Mouse (Mus musculus): ENCODE data around the gene Cercam. TPM values are rescaled to one million over a fixed set of nuclear protein-coding genes. Genes with fewer than 3 reads are reported as not detected.

Gene Cercam
- polyA plus RNA-seq, 1 experiment: 39.2 TPM

DNA sequence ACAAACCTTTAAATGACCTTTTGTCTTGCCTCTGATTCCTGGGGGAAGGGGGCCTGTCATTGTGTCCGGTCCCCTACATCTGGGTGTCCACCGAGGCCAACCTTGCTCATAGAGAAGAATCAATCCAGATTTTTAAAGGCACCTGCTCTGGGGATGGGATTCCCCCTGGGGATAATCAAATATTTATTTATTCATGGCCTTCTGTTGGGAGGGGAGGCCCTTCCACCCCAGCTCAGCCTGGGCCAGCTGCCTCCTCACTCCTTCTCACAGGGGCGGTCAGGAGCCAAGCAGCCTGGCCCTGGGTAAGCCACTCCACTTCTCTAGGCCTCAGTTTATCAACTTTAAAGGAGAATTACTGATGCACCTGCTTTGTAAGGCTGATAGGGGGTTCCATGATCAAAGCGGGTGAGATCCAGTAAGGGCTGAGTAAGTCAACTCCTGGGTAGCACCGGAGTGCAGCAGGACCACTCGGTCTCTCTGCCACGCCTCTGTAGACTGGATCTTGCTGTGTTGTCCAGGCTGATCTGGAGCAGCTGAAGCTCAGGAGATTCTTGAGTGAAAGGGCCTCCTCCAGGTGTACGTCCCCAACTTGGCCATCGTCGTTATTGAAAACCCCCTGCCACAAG is 13.3 kb upstream of the Cercam start:
- no peak for TF ChIP-seq POLR2A (IDR thresholded peaks at IDR 0.05; ENCODE audit: borderline replicate concordance, extremely low read depth, insufficient read depth, insufficient read length, poor library complexity, severe bottlenecking)
- no peak for TF ChIP-seq CTCF (IDR thresholded peaks at IDR 0.05; ENCODE audit: borderline replicate concordance, extremely low read depth, insufficient read depth, insufficient read length)
- no peak for DNase-seq (ENCODE audit: low read depth)

DNA sequence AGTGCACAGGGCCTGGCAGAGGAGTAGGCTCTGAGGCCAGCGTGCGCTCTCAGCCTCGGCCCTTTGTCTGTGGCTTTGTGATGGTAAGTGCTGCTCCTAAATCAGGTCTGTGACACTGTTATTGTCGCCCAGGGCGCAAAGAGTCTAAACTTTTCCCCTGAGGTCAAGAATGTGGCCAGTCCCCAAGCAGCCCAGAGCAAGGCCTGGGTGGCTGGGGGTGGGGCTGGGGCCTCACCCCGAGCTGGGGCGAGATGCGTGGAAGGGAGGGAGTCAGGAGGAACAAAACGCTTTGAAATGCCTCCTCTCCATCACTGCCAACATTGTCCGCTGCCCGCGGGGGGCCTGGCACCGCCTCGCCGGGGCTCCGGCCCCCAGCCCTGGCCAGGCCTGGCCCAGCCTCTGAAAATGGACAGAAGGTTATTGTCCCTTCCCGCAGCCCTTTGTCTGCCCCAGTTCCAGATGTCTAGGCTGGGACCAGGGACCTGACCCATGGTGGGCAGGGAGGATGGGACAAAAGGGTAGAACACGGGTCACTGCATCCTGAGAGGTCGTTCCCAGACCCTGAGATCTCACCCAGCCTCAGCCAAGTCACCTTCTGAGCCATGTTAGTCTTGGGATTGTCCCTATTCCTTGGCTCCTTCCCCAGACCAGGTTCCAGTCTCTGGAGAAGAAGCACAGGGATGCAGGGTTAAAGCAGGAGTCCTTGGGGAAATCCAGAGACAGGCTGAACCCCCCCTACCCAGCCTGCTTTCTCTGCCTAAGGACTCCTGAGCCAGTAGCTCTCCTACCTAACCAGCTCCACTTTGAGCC is 12.3 kb upstream of the Cercam start:
- DNase-seq (ENCODE audit: low read depth): no peak
- TF ChIP-seq POLR2A (IDR thresholded peaks at IDR 0.05; ENCODE audit: borderline replicate concordance, extremely low read depth, insufficient read depth, insufficient read length, poor library complexity, severe bottlenecking) (no peak), CTCF (IDR thresholded peaks at IDR 0.05; ENCODE audit: borderline replicate concordance, extremely low read depth, insufficient read depth, insufficient read length) (no peak)

DNA sequence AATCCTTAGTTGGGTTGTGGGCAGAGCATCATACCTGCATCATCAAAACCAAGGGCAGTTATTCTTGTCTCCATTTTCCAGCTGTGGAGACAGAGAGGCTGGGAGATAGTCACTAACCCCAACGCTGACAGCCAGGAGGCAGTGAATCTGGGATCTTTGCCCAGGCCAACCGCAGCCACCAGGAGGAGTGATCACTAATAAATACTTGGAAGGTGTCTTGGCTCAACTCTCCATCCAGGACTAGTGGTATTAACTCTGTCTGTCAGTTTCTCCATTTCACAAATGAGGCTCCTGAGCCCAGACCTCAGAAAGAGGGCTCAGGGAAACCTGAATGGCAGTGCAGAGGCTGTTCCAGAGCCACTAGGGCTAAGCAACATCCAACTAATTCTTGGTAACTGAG is 11.6 kb upstream of the Cercam start:
- TF ChIP-seq POLR2A (IDR thresholded peaks at IDR 0.05; ENCODE audit: borderline replicate concordance, extremely low read depth, insufficient read depth, insufficient read length, poor library complexity, severe bottlenecking) (no peak), CTCF (IDR thresholded peaks at IDR 0.05; ENCODE audit: borderline replicate concordance, extremely low read depth, insufficient read depth, insufficient read length) (no peak)

DNA sequence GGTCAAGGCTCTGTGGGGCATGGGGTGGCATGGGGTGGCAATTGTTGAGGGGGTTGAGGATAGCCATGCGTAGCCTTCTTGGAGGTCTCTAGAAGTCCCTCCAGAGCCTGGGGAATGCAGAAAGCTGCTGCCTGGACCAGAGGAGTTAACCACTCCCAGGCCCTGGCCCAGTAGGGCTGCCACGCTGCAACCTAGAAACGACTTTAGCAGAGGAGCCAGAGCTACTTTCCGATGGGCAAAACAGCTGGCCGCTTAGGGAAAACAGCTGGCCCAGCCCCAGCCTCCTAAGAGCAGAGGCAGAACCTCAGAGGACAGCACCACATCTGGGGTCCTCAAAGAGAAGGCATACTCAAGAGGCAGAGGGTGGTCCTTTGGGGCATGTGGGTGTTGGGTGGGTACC is 11.0 kb upstream of the Cercam start:
- DNase-seq (ENCODE audit: low read depth): no peak
- TF ChIP-seq POLR2A (IDR thresholded peaks at IDR 0.05; ENCODE audit: borderline replicate concordance, extremely low read depth, insufficient read depth, insufficient read length, poor library complexity, severe bottlenecking) (no peak), CTCF (IDR thresholded peaks at IDR 0.05; ENCODE audit: borderline replicate concordance, extremely low read depth, insufficient read depth, insufficient read length) (no peak)

More for the DNA sequence above, 11.6 kb upstream of the Cercam start:
- DNase-seq (ENCODE audit: low read depth): no peak

DNA sequence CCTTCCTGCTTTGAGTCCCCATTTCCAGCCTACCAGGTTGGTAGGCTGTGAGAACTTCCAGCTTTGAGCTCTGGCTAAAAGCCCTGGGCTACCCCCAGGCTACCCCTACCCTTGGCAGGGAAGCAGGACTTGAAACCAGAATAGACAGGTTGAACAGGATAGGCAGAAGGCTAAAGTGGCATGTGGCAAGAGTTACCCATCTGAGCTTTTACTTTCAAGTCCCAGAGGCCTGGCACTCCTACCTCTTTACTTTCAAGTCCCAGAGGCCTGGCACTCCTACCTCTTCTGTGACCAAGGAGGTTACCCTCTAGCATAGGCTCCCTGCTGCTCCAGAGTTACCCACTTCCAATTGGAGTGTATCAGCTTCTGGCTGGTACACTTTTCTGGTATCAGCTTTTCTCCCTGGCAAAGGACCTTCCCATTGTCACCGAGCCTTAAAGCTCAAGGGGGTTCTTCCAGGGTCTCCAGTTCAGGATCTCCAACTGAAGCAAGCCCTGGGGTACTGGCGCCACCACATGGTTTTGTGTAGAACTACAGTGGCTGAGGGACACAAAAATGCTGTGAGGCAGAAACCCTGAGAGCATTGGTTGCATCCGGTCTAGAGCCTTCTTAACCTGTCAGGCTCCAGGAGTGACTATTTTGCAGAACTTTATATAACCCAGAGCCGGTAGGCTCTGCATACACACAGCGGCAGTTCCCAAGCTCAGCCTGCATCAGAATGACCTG is 10.1 kb upstream of the Cercam start:
- TF ChIP-seq POLR2A (IDR thresholded peaks at IDR 0.05; ENCODE audit: borderline replicate concordance, extremely low read depth, insufficient read depth, insufficient read length, poor library complexity, severe bottlenecking): no peak
- peak; percentile 78 for TF ChIP-seq CTCF (IDR thresholded peaks at IDR 0.05; ENCODE audit: borderline replicate concordance, extremely low read depth, insufficient read depth, insufficient read length)
- DNase-seq (ENCODE audit: low read depth): peak; percentile 64

DNA sequence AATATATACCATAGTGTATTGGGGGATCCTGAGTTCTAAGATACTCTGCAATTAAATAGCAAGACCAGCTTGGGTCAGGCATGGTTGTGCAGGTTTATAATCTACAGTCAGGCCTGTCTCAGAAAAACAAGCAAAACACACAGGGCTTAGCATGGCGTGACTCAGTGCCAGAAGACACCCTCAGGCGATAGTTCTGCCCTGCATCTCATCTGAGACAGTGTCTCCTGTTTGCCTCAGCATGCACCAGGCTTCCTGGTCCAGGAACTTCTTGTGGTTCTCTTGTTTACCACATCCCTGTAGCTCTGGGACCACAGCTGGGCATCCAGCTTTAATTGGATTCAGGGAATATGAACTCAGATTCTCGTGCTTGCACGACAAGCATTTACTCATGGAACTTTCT is 3.8 kb upstream of the Cercam start:
- no peak for TF ChIP-seq CTCF (IDR thresholded peaks at IDR 0.05; ENCODE audit: borderline replicate concordance, extremely low read depth, insufficient read depth, insufficient read length)
- no peak for TF ChIP-seq POLR2A (IDR thresholded peaks at IDR 0.05; ENCODE audit: borderline replicate concordance, extremely low read depth, insufficient read depth, insufficient read length, poor library complexity, severe bottlenecking)

DNA sequence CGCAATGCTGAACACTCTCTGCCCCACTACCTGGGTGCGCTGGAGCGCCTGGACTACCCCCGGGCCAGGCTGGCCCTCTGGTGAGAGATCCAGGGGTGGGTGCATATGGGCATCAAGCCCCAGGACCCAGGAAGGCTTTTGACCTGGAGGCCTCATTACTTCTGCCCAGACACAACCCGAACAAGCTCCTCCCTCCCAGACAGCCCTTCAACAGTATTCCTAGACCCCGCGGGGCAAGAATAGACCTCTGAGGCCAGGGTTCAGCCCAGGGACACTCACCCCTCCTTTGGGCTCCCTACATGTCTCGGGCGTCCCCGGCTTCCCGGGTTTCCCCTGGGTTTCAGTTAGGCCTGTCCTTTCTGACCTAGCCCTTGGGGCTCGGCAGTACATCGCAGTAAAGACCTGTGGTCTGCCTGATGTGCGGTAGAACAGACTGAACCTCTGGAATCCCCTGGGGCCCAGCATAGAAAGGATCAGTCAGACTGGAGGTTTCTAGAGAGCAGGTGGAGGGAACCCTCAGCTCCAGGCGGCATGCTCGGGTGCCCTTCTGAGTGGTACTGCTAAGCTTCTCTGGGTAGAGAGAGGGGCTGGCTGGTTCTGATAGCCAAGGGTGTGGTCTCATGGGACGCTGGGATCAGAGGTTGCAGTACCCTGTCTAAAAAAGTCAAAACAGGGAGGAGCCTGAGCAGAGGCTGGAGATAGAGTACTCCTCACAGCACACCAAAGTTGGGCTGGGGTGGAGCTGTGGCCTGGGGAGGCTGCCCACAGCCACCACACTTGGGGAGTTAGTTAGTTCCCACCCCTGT is 885 bp downstream of the Cercam start:
- no peak for TF ChIP-seq POLR2A (IDR thresholded peaks at IDR 0.05; ENCODE audit: borderline replicate concordance, extremely low read depth, insufficient read depth, insufficient read length, poor library complexity, severe bottlenecking)
- TF ChIP-seq CTCF (IDR thresholded peaks at IDR 0.05; ENCODE audit: borderline replicate concordance, extremely low read depth, insufficient read depth, insufficient read length): no peak
- DNase-seq (ENCODE audit: low read depth): no peak

More for the DNA sequence above, 3.8 kb upstream of the Cercam start:
- no peak for DNase-seq (ENCODE audit: low read depth)

DNA sequence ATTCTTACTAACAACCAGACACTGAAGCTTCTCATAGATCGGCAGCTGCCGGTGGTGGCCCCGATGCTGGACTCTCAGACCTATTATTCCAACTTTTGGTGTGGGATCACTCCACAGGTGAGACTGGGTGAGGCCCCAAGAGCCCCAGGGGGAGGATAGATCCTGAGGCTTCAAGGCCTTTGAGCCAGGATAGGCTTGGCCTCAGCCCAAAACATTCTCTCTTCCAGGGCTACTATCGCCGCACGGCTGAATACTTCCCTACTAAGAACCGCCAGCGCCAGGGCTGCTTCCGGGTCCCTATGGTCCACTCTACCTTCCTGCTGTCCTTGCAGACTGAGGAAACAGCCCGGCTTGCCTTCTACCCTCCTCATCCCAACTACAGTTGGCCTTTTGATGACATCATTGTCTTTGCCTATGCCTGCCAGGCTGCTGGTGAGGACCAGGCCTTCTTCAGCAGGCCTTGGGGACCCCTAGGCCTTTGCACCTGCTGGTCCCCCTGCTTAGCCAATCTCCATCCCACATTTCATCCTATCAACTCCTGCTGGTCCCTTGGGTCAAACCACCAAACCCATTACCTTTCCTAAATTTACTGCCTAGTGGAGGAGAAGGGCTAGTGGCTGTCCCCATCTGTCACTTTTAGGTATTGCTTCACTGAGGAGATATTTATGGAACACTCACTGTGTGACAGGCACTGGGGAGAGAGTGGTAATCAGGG is 3.8 kb downstream of the Cercam start:
- TF ChIP-seq POLR2A (IDR thresholded peaks at IDR 0.05; ENCODE audit: borderline replicate concordance, extremely low read depth, insufficient read depth, insufficient read length, poor library complexity, severe bottlenecking) (no peak), CTCF (IDR thresholded peaks at IDR 0.05; ENCODE audit: borderline replicate concordance, extremely low read depth, insufficient read depth, insufficient read length) (no peak)
- no peak for DNase-seq (ENCODE audit: low read depth)

DNA sequence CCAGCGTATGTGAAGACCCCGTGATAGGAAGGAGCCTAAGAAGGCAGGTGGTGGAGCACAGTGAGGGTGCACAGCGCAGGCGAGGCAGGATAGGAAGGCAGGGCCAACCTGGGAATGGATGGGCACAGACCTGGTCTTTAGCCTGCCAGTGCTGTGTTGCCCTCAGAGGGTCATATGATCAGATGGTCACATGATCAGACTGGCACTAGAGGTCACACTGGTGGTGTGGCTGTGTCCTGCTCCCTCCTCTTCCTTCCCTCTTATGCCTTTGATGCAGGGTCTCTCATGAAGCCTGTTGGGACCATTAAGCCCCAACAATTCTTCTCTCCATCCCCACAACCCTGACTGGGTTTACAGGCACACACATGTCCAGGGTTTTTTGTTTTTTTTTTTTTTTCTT is 4.8 kb downstream of the Cercam start:
- no peak for TF ChIP-seq POLR2A (IDR thresholded peaks at IDR 0.05; ENCODE audit: borderline replicate concordance, extremely low read depth, insufficient read depth, insufficient read length, poor library complexity, severe bottlenecking)
- no peak for TF ChIP-seq CTCF (IDR thresholded peaks at IDR 0.05; ENCODE audit: borderline replicate concordance, extremely low read depth, insufficient read depth, insufficient read length)

DNA sequence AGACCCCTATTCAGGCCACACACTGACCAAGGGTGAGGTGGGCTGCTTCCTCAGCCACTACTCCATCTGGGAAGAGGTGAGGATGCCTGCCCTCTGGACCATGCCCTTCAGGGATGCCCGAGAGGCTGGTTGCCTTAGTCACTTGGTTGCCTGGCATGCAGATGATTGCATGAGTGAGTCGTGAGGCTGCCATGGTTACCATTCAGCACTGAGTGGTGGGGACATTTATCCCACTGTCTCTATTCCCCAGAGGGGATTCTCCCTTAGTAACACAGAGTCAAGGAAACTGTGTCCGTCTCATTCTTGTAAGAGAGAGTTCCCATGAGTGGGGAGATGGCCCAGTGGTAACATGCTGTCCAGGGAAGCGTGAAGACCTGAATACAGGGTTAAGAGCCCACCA is 9.1 kb downstream of the Cercam start:
- TF ChIP-seq CTCF (IDR thresholded peaks at IDR 0.05; ENCODE audit: borderline replicate concordance, extremely low read depth, insufficient read depth, insufficient read length): no peak
- TF ChIP-seq POLR2A (IDR thresholded peaks at IDR 0.05; ENCODE audit: borderline replicate concordance, extremely low read depth, insufficient read depth, insufficient read length, poor library complexity, severe bottlenecking): no peak
- DNase-seq (ENCODE audit: low read depth): peak; percentile 44

More for the DNA sequence above, 4.8 kb downstream of the Cercam start:
- DNase-seq (ENCODE audit: low read depth): no peak

Data from brain, embryonic 14.5 days (tissue).